Mouse (Mus musculus) stomach, embryonic 16.5 days (tissue): Measurements from ENCODE around the gene Gadd45g. TPM values are rescaled to one million over a fixed set of nuclear protein-coding genes. Genes with fewer than 3 reads are reported as not detected.

Experiments used
- ATAC-seq: fragments of 200-750 bp; cut with Nextera tagmentation; 2 replicates; pipeline ENCODE4 v1.8.0; 2017; ENCODE audit warnings: moderate number of reproducible peaks, moderate TSS enrichment; ENCODE audit not compliant: insufficient read depth, low FRiP score
- H3K27ac ChIP-seq: fragments of 300-500 bp; sonication (generic); 2 replicates; pipeline ENCODE4 v1.5.1; 2014; ENCODE audit warnings: low read length
- H3K27me3 ChIP-seq: fragments of 300-500 bp; sonication (generic); 2 replicates; pipeline ENCODE4 v1.6.1; 2014; ENCODE audit warnings: low read length, control low read depth, mixed read lengths; ENCODE audit not compliant: control insufficient read depth, insufficient read depth
- H3K36me3 ChIP-seq: fragments of 300-500 bp; sonication (generic); 2 replicates; pipeline ENCODE4 v1.6.1; 2014; ENCODE audit warnings: low read length; ENCODE audit not compliant: control insufficient read depth, insufficient read depth
- H3K4me1 ChIP-seq: fragments of 300-500 bp; sonication (generic); 2 replicates; pipeline ENCODE4 v1.6.1; 2014; ENCODE audit warnings: low read length, control low read depth, mixed read lengths; ENCODE audit not compliant: control insufficient read depth, insufficient read depth
- H3K4me2 ChIP-seq: fragments of 300-500 bp; sonication (generic); 2 replicates; pipeline ENCODE4 v1.6.1; 2014; ENCODE audit warnings: low read depth, low read length, mixed read lengths
- H3K4me3 ChIP-seq: fragments of 300-500 bp; sonication (generic); replicated peaks from 2 replicates; pipeline ENCODE4 v1.5.1; 2014; ENCODE audit warnings: mild to moderate bottlenecking, low read length
- H3K9ac ChIP-seq: fragments of 300-500 bp; sonication (generic); 2 replicates; pipeline ENCODE4 v1.6.1; 2014; ENCODE audit warnings: low read length
- H3K9me3 ChIP-seq: fragments of 300-500 bp; sonication (generic); replicated peaks from 2 replicates; pipeline ENCODE4 v1.6.1; 2016; ENCODE audit warnings: low read length, control low read depth; ENCODE audit not compliant: control insufficient read depth
- WGBS: fragments of 180-500 bp; shearing (Covaris S2); extraction: QIAGEN DNeasy Blood & Tissue Kit; methylation state at CpG from one replicate; pipeline ENCODE4 v1.1.7; 2014; 5-methylcytosine and 5-hydroxymethylcytosine counted together
- polyA plus RNA-seq: library from polyadenylated mRNA; unstranded; fragments of >200 nt; fragmentation: Nextera tagmentation; extraction: Ambion mirVana; gene quantifications from 2 replicates; pipeline ENCODE4 v1.2.1, GENCODE M21; 2015

The Gadd45g gene
- polyA plus RNA-seq, 1 experiment from 2014 or later = 41.4 TPM

- Histone ChIP-seq H3K27ac (no peak overlapping the region), H3K9ac (no peak overlapping the region), H3K9me3 (no peaks in the 10 kb centered on the region), H3K27me3 (no peaks in the 10 kb centered on the region), H3K4me1 (peaks cover 15% of the 10 kb centered on the region), H3K4me2 (no peak overlapping the region), H3K4me3 (no peak overlapping the region), H3K36me3 (no peaks in the 10 kb centered on the region)
- WGBS = 77% methylated on average over 5 of the region's 5 CpGs
- ATAC-seq = no peak
Measured at GRCm38 (mm10) chr13:51855584-51855983, 9.1 kb downstream of the Gadd45g start.

DNA sequence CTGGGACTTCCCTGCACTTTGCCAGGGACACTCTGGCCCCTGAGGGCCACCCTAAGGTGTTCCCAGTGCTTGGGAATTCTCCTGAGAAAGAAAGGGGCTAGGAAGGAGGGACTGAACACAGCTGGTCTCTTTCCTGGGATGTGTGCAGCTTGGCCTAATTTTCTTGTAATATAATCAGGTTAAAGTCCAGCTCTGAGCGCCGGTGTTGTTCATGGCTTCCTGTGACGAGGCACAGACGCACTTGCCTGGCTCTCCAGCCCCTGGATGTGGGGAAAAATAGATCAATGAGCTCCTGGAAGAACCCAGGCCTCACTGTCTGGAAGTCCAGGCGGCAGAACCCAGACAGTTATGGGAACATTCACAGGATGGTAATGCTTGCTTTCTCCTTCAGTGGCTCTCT lies 10.7 kb downstream of the Gadd45g start:
- ATAC-seq = no peak

DNA sequence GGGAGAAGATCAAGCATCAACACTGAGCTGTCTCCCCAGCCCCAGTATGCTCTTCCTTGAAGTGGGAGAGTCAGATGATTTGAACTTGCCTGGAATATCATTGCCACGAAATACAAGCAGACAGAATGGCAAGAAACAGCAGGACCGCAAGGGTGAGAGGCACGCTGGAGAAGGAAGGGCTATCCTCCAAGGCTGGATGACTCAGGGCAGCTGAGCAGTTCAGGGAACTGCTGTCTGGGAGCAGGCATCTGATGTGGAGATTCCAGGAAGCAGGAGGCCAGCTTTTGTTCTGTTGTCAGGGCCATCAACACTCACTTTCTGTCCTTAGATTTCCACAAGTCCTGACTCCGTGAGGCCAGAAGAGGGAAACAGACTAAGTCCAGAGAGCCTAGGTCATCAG lies 12.0 kb downstream of the Gadd45g start:
- Histone ChIP-seq H3K4me2 (no peak overlapping the region), H3K27ac (no peak overlapping the region), H3K27me3 (no peaks in the 10 kb centered on the region), H3K9ac (no peak overlapping the region), H3K4me3 (no peak overlapping the region), H3K4me1 (peaks cover 6% of the 10 kb centered on the region; the same call in 1 of the 2 replicates), H3K36me3 (no peaks in the 10 kb centered on the region), H3K9me3 (no peaks in the 10 kb centered on the region)
- no peak for ATAC-seq
- WGBS = 69% methylated on average over 4 of the region's 4 CpGs

More for the DNA sequence above, 10.7 kb downstream of the Gadd45g start:
- WGBS = 38% methylated on average over 5 of the region's 5 CpGs
- Histone ChIP-seq H3K4me2 (no peak overlapping the region), H3K36me3 (no peaks in the 10 kb centered on the region), H3K9ac (no peak overlapping the region), H3K27ac (no peak overlapping the region), H3K4me1 (peaks cover 15% of the 10 kb centered on the region), H3K27me3 (no peaks in the 10 kb centered on the region), H3K4me3 (no peak overlapping the region), H3K9me3 (no peaks in the 10 kb centered on the region)

- Histone ChIP-seq H3K9ac (no peak overlapping the region), H3K4me3 (no peak overlapping the region), H3K4me2 (no peak overlapping the region), H3K36me3 (no peaks in the 10 kb centered on the region), H3K9me3 (no peaks in the 10 kb centered on the region), H3K27ac (no peak overlapping the region), H3K27me3 (no peaks in the 10 kb centered on the region), H3K4me1 (no peaks in the 10 kb centered on the region)
- WGBS = 89% methylated on average over 8 of the region's 8 CpGs
- ATAC-seq = no peak
Measured at GRCm38 (mm10) chr13:51859174-51859573, 12.7 kb downstream of the Gadd45g start.

GRCm38 (mm10) chr13:51859798-51860197 lies 13.3 kb downstream of the Gadd45g start:
- no peaks in the 10 kb centered on the region for H3K4me1 ChIP-seq
- no peak for ATAC-seq
- WGBS = 56% methylated on average over 3 of the region's 3 CpGs

GRCm38 (mm10) chr13:51862750-51863149 lies 16.3 kb downstream of the Gadd45g start:
- WGBS = 69% methylated on average over 1 of the region's 1 CpGs
- H3K27me3 ChIP-seq = no peaks in the 10 kb centered on the region

More at GRCm38 (mm10) chr13:51859798-51860197, 13.3 kb downstream of the Gadd45g start:
- Histone ChIP-seq H3K9me3 (no peaks in the 10 kb centered on the region), H3K4me3 (no peak overlapping the region), H3K36me3 (no peaks in the 10 kb centered on the region), H3K9ac (no peak overlapping the region), H3K27ac (no peak overlapping the region), H3K27me3 (no peaks in the 10 kb centered on the region), H3K4me2 (no peak overlapping the region)

GRCm38 (mm10) chr13:51866151-51866659 lies 19.7 kb downstream of the Gadd45g start:
- no peak overlapping the region for H3K27ac ChIP-seq
- no peaks in the 10 kb centered on the region for H3K9me3 ChIP-seq
- peaks cover 6% of the 10 kb centered on the region; the same call in 1 of the 2 replicates for H3K4me1 ChIP-seq
- 0 out of 2 replicates have a peak overlapping the region, but pooled peaks have one; percentile 7 for H3K9ac ChIP-seq
- no peaks in the 10 kb centered on the region for H3K27me3 ChIP-seq
- 64% methylated on average over 11 of the region's 11 CpGs for WGBS
- peak; percentile 40; the same call in 1 of the 2 replicates for ATAC-seq
- no peaks in the 10 kb centered on the region for H3K36me3 ChIP-seq
- H3K4me3 ChIP-seq = no peak overlapping the region
- H3K4me2 ChIP-seq = no peak overlapping the region

More at GRCm38 (mm10) chr13:51862750-51863149, 16.3 kb downstream of the Gadd45g start:
- no peak overlapping the region for H3K9ac ChIP-seq
- ATAC-seq = no peak
- no peak overlapping the region for H3K27ac ChIP-seq
- no peaks in the 10 kb centered on the region for H3K36me3 ChIP-seq
- H3K4me2 ChIP-seq = no peak overlapping the region
- H3K9me3 ChIP-seq = no peaks in the 10 kb centered on the region
- no peak overlapping the region for H3K4me3 ChIP-seq
- H3K4me1 ChIP-seq = no peaks in the 10 kb centered on the region

GRCm38 (mm10) chr13:51868491-51869128 lies 22.1 kb downstream of the Gadd45g start:
- WGBS = 31% methylated on average over 12 of the region's 12 CpGs
- Histone ChIP-seq H3K9ac (peak overlapping the region; percentile 34; the same call in 1 of the 2 replicates), H3K27me3 (no peaks in the 10 kb centered on the region), H3K27ac (peak overlapping the region; percentile 32; the same call in 1 of the 2 replicates), H3K4me1 (peaks cover 6% of the 10 kb centered on the region; the same call in 1 of the 2 replicates), H3K4me2 (no peak overlapping the region), H3K4me3 (no peak overlapping the region), H3K9me3 (no peaks in the 10 kb centered on the region), H3K36me3 (no peaks in the 10 kb centered on the region)
- peak; percentile 34; the same call in 1 of the 2 replicates for ATAC-seq

GRCm38 (mm10) chr13:51869129-51869491 lies 22.6 kb downstream of the Gadd45g start:
- WGBS = 60% methylated on average over 9 of the region's 9 CpGs
- Histone ChIP-seq H3K9ac (no peak overlapping the region; the same call in 1 of the 2 replicates), H3K27me3 (no peaks in the 10 kb centered on the region), H3K27ac (no peak overlapping the region; the same call in 1 of the 2 replicates), H3K4me1 (peaks cover 6% of the 10 kb centered on the region; the same call in 1 of the 2 replicates), H3K36me3 (no peaks in the 10 kb centered on the region), H3K4me2 (no peak overlapping the region), H3K4me3 (no peak overlapping the region), H3K9me3 (no peaks in the 10 kb centered on the region)
- ATAC-seq = no peak
